Mouse (Mus musculus) cerebellum, adult 11-12 months (tissue): ENCODE data around the gene Pilra.
A peak's percentile ranks its signal among the peaks of the same experiment; 100 is the strongest.

Experiments used
- DNase-seq: peaks from one replicate; pipeline ENCODE4 v3.0.0; 2022

The Pilra gene

GRCm38 (mm10) chr5:137778635-137779034 is 57.4 kb downstream of the Pilra start, which contains the start of gene Ppp1r35:
Ppp1r35 (plus strand) TSS chr5:137778849.
- DNase-seq, result peak; percentile 96

GRCm38 (mm10) chr5:137777267-137777845 is 58.7 kb downstream of the Pilra start:
- no peak for DNase-seq

- DNase-seq, result peak; percentile 62
Observed at GRCm38 (mm10) chr5:137776408-137776918, 59.6 kb downstream of the Pilra start.

DNA sequence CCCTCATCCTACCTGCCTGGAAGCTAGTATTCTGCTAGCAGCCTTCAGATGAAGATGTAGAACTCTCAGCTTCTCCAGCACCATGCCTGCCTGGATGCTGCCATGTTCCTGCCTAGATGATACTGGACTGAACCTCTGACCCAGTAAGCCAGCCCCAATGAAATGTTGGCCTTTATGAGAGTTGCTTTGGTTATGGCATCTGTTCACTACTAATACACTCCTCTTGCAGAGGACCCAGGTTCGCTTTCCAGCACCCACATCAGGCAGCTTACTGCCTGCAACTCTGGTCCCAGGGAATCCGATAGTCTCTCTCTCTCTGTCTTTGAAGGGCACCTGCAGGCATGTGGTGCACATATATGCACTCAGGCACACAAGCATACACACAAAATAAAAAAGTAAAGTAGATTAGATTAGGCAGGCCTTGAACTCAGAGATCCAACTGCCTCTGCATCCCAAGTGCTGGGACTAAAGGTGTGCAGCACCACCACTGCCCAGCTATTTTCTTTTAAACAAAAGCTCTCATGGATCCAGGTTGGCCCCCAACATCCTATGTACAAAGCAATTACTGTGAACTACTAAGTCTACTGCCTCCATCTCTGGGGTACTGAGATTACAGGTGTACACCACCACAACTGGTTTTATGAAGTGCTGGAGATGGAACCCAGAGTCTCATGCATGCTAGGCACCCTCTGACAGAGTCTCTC is 60.3 kb downstream of the Pilra start:
- no peak for DNase-seq

DNA sequence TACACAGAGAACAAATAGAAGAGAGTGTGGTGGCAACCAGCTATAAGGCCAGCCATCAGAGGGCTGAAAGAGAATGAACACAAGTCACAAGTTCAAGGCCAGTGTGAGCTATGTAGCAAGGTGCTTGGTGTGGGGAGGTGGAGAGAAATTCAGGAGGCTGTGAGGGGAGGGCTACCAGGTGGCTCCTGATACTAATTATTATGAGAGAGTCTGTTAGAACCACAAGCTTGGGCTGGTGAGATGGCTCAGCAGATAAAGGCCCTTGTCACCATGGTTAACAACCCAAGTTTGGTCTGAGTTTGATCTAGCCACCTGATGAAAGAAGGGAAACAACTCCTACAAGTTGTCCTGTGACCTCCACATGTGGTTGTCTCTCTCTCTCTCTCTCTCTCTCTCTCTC is 63.3 kb downstream of the Pilra start:
- DNase-seq, result no peak
